Mouse (Mus musculus) spleen, adult 12 weeks (tissue): ENCODE measurements around the gene Gm10282.

ENCODE experiments used
- DNase-seq: peaks from one replicate; pipeline ENCODE4 v3.0.0; 2022; ENCODE audit warnings: low spot score

The Gm10282 gene

DNA sequence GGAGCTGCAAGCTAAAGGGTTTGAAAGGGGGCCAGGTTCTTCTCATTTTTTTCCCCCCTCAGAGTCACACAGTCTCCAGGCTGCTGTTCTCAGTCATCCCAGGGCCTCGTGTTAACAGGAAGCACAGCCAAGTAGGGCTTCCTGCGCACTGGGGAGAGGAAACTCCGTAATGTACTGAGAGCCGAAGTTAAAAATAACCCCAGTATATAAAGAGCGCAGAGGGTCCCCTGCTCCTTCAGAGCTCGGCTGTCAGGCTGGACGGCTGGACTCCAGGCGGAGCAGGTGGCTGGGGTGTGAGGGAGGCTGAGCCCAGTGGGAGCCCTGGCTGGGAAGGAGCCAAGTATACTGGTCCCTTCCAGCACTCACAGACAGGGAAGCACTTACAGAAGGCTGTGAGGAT is 9.4 kb downstream of the Gm10282 start:
- DNase-seq: no peak

DNA sequence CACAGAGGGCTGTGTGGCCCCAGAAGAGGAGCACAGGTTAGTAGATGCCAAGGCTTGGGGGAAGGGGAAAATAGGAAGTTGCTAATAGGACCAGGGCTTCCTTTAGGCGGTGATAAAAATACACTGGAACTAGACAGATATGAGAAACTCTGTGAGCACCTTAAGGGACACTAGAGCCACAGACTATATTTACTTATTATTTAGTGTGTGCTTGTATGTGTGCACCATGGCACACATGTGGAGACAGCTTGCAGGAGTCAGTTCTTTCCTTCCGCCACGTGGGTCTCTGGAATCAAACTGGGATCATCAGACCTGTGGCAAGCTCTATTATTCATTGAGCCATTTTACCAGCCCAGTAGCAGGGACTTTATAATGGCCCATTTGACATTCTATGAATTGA is 9.9 kb downstream of the Gm10282 start:
- DNase-seq: no peak

DNA sequence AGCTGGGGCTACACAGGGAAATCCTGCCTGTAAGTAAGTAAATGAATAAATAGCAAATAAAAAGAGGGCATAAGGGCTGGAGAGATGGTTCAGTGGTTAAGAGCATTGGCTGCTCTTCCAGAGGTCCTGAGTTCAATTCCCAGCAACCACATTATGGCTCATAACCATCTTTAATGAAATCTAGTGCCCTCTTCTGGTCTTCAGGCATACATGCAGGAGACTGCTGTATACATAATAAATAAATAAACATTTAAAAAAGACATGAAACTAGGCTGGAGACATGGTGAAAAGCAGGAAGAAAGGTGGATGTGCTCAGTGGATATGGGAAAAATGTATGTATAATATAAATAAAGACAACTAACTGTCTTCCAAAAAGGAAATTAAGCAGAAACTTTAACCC is 11.8 kb downstream of the Gm10282 start:
- DNase-seq: no peak

DNA sequence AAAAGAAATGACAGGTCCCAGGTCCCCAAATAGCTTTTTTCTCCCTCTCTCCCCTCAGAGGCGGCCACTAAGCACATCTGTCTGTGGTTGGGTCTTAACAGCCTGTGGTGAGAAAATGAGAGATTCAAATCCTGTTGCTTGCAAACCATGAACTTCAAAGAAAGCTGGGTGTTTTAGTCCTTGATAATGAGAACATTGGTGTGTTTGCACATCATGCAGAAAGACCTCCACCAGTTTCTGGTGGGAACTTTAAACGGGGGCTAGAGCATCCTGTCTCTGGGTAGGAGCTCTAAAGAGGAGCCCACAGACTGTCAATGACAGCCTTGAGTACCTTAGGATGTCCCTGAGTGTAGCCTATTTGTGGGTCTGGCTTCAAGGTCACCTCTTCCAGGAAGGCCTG is 14.0 kb downstream of the Gm10282 start:
- DNase-seq: no peak

DNA sequence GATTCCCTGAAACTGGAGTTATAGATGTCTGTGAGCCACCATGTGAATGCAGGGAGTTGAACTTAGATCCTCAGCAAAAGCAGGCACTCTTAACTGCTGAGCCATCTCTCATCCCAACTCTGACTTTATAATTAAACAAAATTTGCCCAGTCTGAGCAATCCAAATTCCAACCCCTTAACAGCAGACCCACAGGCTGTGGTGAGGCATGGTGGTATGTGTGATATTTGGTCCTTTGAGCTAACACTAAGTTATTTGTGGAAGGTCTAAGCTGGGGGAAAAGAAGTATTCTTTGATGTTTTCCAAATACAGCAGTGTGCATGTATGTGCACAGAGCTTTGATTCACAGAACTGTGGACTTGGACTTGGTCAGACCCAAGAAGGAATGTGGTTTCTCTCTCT is 16.0 kb downstream of the Gm10282 start:
- no peak for DNase-seq

DNA sequence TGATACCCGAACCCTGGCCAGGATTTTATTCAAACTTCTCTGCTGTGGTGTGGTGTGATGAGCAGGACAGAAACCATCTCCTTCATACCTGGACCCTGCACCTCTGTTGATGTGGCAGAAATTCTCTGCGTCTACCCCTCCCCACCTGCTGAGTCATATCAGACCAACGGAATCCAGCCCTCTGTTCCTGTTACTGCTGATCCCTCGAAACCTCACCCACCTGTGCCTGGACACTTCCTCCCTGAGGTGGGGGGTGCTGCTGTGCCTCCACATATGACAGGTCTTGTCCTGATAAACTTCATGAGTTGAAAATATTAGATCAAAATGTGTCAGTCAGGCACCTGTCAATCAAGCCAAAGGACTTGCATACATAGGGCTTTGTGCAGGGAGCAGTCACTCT is 19.8 kb downstream of the Gm10282 start:
- DNase-seq: no peak

DNA sequence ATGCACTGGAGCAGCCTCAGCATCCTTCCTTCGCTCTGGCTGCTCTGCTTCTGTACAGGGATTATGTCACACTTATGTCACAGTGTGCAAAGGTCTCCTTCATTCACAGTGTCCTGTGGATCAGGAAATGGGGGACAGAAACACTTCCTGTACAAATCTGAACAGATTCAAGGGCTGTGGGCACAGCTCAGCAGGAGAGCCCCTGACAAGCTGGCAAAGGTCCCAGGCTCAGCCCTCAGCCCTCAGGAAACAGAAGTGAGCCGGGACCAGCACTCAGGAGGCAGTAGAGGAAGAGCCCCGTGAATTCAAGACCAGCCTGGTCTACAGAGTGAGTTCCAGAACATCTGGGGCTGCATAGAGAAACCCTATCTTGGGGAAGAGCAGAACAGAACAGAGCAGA is 23.4 kb downstream of the Gm10282 start:
- no peak for DNase-seq

DNA sequence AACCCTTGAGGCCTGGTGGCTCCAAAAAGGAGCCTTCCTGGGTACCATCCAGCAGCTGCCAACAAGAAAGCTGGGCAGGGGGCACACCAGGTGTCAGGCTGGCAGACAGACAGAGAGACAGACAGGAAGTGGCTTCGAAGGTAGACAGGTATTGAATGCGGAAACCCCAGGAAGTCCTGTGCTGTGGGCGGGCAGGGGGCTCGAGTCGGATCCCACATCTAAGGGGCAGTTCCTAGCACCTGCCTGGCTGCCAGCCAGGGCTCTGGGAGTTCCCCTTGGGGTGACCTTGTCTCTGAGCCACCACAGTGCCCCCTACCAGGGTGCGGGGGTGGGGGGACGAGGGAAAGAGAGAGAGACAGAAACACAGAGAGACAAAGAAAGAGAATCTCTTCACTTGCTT is 25.9 kb downstream of the Gm10282 start:
- no peak for DNase-seq

DNA sequence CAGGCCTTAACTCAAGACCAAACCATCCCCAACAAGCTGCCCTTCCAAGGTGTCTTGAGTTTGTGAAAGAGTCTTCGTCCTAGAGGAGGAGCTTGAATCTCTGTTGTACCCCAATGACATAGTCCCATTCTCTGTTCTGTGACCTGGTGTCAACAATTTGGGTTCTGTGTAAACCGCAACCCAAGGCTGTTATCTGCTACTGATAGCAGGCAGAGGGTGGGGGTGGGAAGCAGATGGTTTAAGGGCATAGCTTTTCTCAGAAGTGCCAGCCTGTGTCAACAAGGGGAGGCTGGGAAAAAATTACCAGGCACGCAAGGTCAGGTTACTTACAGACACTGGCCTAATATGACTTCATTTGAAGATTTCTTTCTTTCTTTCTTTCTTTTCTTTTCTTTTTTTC is 27.8 kb downstream of the Gm10282 start:
- DNase-seq: no peak

DNA sequence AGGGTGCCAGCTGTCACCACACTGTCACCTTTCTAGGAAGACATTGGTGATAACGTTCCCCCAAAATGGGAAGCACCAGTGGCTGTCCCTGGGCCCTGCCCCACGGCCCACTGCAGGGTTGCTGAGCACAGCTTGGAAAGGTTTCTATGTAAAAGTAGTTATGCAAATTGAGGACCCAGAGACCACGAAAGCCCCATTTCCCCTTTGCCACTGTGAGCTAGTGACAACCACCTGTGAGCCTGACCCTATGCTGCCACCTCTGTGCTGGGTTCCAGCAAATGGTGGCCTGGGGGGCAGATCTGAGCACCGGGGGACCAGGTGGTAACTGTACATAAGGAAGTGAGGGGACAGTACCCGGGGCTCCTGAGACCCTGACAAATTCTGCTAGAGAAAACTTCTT is 31.3 kb downstream of the Gm10282 start:
- peak; percentile 36 for DNase-seq

DNA sequence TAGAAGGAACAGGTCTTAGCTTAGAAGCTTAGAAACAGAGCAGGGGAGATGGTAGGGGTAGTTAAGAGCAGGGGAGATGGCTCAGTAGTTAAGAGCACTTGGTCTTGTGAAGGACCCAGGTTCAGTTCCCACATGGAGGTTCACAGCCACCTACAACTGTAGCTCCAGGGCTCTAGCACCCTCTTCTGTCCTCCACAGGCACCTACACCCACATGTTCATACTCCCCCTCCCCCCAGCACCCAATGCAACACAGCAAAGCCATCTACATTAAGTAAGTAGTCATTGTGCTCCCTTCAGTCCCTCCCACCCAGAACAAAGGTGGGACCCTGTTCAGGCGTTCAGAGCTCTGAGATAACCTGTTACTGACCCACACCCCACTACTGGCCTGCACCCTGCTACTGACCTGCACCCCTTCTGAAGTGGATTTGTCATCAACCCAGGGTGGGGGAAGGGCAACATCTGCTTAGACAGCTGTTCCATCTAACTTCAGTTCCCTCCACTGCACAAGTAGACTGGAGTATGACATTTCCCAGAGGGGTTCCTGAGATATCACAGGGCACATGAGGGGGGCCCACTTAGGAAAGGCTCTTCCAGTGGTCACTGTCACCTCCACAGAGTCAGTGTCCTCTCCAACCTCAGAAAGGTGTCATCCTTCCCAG is 31.8 kb downstream of the Gm10282 start:
- no peak for DNase-seq

DNA sequence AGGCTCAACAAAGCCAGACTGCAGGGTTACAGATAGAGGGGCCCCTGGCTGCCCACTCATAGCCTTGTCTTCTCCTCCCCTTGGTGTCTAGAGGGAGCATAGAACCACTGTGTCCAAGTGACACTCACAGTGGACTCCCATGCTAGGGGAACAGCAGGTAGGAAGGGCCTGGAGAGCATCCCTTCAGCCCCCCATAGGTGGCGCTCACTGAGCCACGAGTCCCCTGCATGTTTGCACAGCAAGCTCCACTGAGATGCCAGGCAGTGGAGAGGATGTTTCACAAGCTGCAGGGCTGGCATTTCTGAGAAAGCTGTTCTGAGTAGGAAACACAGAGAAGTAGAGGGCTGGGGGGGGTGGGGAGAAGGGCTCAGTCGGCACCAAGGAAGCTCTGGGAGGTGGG is 32.7 kb downstream of the Gm10282 start:
- peak; percentile 56 for DNase-seq

DNA sequence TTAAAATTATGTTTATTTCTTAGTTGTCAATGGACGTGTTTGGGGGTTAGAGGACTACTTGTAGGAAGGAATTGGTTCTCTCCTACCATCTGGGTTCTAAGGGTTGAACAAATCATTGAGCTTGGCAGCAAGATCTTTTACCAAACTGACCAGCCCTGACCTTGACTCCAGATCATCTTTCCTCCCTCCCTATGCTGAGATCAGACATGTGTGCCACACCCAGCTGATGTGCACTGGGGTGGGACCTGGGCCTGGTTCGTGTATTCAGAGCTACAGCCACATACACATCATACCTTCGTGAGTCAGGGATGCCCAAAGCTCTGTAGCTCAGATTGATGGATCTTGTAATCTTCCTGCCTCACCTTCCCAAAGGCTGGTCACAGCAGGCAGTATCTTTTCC is 33.4 kb downstream of the Gm10282 start:
- no peak for DNase-seq

DNA sequence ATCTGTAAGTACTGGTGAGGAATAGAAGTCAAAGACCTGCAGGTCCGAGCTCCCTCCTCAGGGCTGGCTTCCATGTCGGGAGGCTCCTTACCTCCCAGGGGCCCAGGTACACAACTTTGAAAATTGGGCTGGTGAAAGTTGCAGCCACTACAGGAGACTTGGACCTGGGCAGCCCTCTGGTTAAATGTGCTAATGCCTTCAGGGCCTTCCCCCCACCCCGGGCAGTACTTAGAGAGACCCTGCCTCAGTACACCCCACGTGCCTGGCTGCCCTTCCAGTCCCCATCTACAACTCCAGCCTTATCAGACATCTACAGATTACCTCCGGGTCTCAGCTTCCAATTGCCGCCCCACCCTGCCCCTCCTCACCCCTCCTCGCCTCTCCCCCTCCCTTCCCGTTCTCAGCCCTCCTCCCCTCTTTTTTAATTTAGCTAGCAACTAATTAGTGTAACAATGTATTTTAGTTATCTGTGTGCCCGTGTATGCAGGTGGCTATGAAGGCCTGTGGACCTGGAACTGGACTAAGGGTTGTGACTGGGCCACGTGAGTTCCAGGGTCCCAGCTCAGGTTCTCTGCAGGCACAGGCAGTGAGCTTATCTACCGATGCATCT is 33.9 kb downstream of the Gm10282 start:
- DNase-seq: no peak

DNA sequence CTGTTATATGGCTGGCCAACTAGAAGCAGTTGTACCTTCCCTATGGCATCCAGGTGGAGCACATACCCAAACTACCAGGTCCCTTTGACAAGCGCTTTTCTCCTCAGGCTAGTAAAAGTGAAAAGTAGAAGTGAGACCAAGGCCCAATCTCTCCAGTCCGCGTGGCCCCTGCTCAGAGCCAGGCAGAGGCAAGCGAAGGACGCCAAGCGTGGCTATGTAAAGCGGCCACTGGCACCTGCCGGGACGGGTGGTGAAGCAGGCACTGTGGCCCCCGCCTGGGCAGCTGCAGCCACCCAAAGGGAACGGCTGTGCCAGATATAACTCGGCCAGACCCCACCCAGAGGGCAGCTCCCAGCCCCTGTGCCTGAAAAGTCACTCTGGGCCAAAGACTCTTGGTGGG is 34.5 kb downstream of the Gm10282 start:
- peak; percentile 34 for DNase-seq

DNA sequence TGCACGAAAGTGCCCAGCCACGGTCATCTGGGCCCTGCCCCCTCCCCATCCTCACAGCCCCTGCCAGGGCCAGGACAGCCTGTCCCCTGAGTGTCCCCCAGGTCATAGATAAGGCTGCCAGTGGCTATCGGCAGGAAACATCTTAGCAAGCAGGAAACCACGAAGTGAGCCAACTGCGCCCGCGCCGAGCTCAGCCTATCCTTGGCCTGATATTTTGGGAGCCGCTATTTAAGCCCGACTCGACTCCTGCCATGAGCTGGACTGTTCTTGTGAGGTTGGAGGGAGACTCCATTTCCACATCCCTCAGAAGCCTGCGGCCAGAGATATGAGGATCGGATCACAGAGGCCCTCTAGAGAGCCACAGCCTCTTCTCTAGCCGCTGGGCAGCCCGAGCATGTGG is 36.7 kb downstream of the Gm10282 start:
- DNase-seq: peak; percentile 21

DNA sequence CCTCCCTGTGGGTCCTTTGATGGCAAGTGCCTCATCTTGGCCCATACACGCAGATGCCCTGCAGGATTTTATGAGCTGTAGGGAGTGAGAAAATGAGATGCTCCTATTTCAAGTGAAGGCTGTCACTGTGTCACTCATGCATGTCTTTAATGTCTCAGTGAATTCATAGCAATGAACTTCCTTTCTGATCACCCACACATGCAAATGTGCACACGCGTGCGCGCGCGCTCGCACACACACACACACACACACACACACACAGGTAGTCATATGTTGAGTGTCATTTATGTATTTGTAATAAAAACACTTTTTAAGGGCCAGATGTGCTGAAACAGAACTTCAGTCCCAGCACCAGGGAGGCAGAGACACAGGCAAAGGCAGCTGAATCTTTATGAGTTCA is 38.0 kb downstream of the Gm10282 start:
- no peak for DNase-seq

DNA sequence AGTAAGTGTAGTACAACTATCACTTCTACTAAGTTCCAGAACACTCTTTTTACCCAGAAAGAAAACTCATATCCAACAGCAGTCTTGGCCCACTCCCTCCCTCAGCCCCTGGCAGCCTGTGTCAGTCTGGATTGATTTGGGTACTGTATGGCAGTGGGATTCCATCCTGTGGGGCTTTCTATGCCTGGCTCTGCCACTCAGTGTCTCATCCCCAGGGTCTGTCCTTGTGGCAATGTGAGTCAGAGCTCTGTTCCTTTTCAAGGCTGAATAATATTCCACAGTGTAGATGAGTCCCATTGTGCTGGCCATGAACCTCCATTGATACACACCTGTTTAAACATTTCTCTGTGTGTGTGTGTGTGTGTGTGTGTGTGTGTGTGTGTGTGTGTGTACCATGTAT is 38.4 kb downstream of the Gm10282 start:
- no peak for DNase-seq

DNA sequence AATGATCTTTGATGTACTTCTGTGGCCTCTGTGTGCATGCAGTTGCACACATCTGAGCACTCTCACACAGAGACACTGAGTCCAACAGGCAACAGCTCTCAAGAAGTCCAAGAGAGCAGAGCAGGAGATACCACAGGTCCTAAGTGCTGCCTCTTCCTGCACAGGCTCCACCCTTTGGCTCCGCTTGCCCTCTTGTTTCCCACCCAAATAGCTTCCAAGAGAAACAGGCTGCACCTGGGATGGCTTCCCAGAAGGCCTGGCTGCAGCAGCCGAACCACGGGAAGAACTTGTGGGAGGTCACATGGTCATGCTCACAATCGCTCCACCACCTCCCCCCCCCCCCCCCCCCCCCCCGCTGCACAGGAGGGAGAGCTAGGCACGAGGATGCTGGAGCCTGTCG is 39.7 kb downstream of the Gm10282 start:
- no peak for DNase-seq

DNA sequence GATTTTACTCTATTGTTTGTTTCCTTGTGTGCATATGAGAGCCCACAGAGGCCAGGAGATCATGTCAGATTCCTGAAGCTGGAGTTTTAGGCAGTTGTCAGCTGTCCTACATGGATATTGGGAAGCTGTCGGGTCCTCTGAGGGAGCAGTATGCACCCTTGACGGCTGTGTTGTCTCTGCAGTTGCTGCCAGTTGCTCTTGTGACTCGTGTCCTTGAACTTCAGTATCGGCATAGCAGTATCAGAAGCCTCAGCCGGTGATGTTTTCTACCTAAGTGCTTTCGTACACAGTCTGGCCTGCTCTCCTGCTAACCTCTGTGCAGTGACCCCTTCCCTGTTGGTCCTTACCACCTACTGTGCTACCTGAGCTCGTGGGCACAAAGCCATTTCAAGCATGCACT is 41.6 kb downstream of the Gm10282 start:
- DNase-seq: no peak

DNA sequence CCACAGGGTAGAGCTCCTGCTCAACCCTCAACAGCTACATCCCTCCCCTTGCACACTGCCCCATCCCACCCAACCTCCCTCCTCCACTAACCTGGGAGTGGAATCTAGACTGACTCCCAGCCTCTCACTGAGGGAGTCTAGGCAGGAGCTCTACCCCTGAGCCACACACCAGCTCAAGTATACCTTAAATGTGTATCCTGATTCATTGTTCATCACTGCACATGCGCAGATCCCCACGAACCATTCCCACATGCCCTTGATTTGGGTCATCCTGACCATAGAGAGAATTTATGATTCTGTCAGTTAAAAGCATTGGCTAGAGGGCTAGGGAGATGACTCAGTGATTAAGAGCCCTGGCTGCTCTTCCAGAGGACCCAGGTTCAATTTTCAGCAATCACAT is 42.3 kb downstream of the Gm10282 start:
- DNase-seq: no peak

DNA sequence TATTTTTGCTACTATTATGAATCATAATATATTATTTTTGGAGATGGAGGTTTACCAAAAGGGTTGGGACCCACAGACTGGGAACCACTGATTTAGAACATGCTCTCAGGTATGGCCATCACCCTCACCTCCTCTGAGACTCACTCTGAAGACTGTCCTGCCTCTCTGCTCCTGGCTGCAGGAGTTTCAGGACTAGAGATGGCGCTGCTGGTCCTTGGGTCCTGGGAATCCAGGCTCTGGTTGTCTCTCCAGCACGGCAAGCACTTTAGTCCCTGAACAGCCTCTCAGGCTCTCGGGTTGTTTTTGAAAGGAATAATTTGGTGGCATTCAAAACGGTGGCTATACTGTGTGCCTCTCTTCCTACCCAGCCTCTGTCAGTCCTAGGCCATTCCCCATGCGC is 43.2 kb downstream of the Gm10282 start:
- no peak for DNase-seq

DNA sequence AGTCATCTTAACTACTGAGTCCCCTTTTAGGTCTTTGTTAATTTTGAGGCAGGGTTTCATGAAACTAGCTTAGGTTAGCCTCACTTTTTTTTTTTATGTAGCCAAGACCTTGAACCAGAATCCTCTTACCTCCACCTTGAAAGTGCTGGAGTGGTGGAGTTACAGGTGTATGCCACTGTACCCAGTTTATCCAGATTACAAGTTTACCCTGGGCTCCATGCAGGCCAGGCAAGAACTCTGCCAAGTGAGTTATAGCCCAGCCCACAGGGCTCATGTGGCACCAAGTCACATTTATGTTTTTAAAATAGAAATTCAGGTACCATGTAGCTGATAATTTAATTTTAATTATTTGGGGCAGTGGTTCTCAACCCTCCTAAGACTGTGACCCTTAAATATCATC is 43.6 kb downstream of the Gm10282 start:
- DNase-seq: no peak

DNA sequence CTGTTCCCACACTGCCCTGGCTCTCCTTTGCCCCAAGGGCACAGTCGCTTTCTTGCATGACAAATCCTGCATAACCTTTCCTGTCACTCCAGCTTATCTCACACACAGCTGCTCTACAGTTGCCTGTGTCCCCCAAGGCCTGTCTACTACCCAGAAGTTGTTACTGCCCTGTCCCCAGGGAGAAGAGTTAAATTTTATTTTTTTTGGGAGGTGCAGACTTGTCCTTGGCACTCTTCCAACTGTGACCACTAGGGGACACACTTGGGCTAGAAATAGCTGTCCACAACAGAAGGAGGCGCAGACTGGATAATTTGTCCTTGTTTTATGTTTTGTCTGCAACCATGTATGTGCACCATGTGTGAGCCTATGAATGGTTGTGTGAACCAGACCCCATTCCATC is 44.0 kb downstream of the Gm10282 start:
- no peak for DNase-seq
